Mouse (Mus musculus): Measurements from ENCODE around the gene Gm5157.
"Not testable (repeated sequence)": the region's sequence is repeated elsewhere in the genome, so short reads cannot be mapped to it uniquely, and the experiment has no call there.

Gene Gm5157

GRCm38 (mm10) chr7:21190323-21190722 lies at the start of gene Gm5157:
TSS of gene Gm5157 (minus strand) at chr7:21190423.
- DNase-seq = not testable (repeated sequence)

DNA sequence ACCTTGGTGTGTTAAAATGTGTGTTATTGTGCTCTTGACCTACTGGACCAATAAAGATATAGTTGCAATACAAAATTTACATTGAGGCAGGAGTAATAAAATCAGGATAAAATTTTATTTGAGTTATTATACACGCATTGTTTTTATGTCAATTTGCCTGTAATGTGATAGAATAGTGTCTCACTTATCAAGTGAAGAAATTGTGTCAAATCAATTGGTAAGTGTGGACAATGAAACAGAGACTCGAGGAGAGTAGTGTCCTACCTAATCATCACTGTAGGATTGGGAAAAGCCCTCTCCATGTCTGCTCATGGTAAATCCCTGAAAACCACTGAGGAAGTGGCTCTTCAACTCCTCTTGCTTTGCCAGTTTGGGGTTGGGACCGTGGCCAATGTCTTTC lies 28.3 kb downstream of the Gm5157 start, which contains the start of gene Vmn1r123:
Gene Vmn1r123, plus strand, starts transcription at position 301 of the 400 bp plus-strand sequence.
- not testable (repeated sequence) for DNase-seq

Measured in layer of hippocampus, adult 9-11 months (tissue).